Mouse (Mus musculus) cerebellum, postnatal 10 days (tissue): Measurements from ENCODE around the gene Mau2.

Experiments
- DNase-seq, 2 experiments: peaks; one replicate each; pipeline ENCODE4 v3.0.0; 2021; ENCODE audit warnings: mixed read lengths in 2 of 2

The Mau2 gene

GRCm38 (mm10) chr8:69973442-69974161, 68.9 kb downstream of the Mau2 start:
- peak; percentile 75 to 76 for DNase-seq

- DNase-seq = no peak
Observed at GRCm38 (mm10) chr8:69973063-69973441, 69.5 kb downstream of the Mau2 start.

GRCm38 (mm10) chr8:69970880-69971279, 71.7 kb downstream of the Mau2 start:
- no peak for DNase-seq

GRCm38 (mm10) chr8:69967291-69967933, 75.1 kb downstream of the Mau2 start:
- DNase-seq = no peak
